Mouse (Mus musculus): ENCODE data around the gene Bbs9.

Gene Bbs9

GRCm38 (mm10) chr9:22468170-22468898 is 7.2 kb upstream of the Bbs9 start:
- DNase-seq (ENCODE audit: extremely low spot score): peak; percentile 88

- DNase-seq (ENCODE audit: extremely low spot score): no peak
Observed at GRCm38 (mm10) chr9:22468899-22469259, 6.6 kb upstream of the Bbs9 start.

- DNase-seq (ENCODE audit: extremely low spot score): no peak
Observed at GRCm38 (mm10) chr9:22469643-22470042, 5.9 kb upstream of the Bbs9 start, which contains the start of gene Rp9. Gene Rp9 (minus strand): TSS chr9:22469743.

- peak; percentile 15 for DNase-seq (ENCODE audit: extremely low spot score)
Observed at GRCm38 (mm10) chr9:22476265-22476664, 750 bp downstream of the Bbs9 start.

- no peak for DNase-seq (ENCODE audit: extremely low spot score)
Observed at GRCm38 (mm10) chr9:22478946-22479345, 3.4 kb downstream of the Bbs9 start.

GRCm38 (mm10) chr9:22483866-22484561 is 8.5 kb downstream of the Bbs9 start:
- no peak for DNase-seq (ENCODE audit: extremely low spot score)

GRCm38 (mm10) chr9:22484562-22485308 is 9.2 kb downstream of the Bbs9 start:
- DNase-seq (ENCODE audit: extremely low spot score): no peak

GRCm38 (mm10) chr9:22486211-22486610 is 10.7 kb downstream of the Bbs9 start:
- no peak for DNase-seq (ENCODE audit: extremely low spot score)

- DNase-seq (ENCODE audit: extremely low spot score): no peak
Observed at GRCm38 (mm10) chr9:22488963-22489362, 13.4 kb downstream of the Bbs9 start.

- DNase-seq (ENCODE audit: extremely low spot score): no peak
Observed at GRCm38 (mm10) chr9:22494203-22494807, 18.8 kb downstream of the Bbs9 start.

GRCm38 (mm10) chr9:22495133-22495532 is 19.6 kb downstream of the Bbs9 start:
- no peak for DNase-seq (ENCODE audit: extremely low spot score)

- DNase-seq (ENCODE audit: extremely low spot score): no peak
Observed at GRCm38 (mm10) chr9:22497021-22497767, 21.7 kb downstream of the Bbs9 start.

- no peak for DNase-seq (ENCODE audit: extremely low spot score)
Observed at GRCm38 (mm10) chr9:22502972-22503371, 27.5 kb downstream of the Bbs9 start.

GRCm38 (mm10) chr9:22503581-22503980 is 28.1 kb downstream of the Bbs9 start:
- no peak for DNase-seq (ENCODE audit: extremely low spot score)

- DNase-seq (ENCODE audit: extremely low spot score): no peak
Observed at GRCm38 (mm10) chr9:22505574-22505973, 30.1 kb downstream of the Bbs9 start.

- no peak for DNase-seq (ENCODE audit: extremely low spot score)
Observed at GRCm38 (mm10) chr9:22515076-22515475, 39.6 kb downstream of the Bbs9 start.

- DNase-seq (ENCODE audit: extremely low spot score): peak; percentile 19
Observed at GRCm38 (mm10) chr9:22518394-22519041, 43.0 kb downstream of the Bbs9 start.

GRCm38 (mm10) chr9:22523460-22523859 is 47.9 kb downstream of the Bbs9 start:
- DNase-seq (ENCODE audit: extremely low spot score): no peak

GRCm38 (mm10) chr9:22530734-22531489 is 55.4 kb downstream of the Bbs9 start:
- no peak for DNase-seq (ENCODE audit: extremely low spot score)

GRCm38 (mm10) chr9:22532112-22532511 is 56.6 kb downstream of the Bbs9 start:
- DNase-seq (ENCODE audit: extremely low spot score): no peak
